Mouse (Mus musculus) brown adipose tissue, adult 24 weeks (tissue): ENCODE measurements around the gene Fam102b. TPM values are rescaled to one million over a fixed set of nuclear protein-coding genes. Genes with fewer than 3 reads are reported as not detected.

Experiments used
- H3K27ac ChIP-seq: fragments of 200-500 bp; replicated peaks from 2 replicates; pipeline ENCODE4 v1.5.1; 2012; ENCODE audit warnings: low read depth, mild to moderate bottlenecking, low read length
- H3K4me1 ChIP-seq: fragments of 200-500 bp; 2 replicates; pipeline ENCODE4 v1.6.1; 2012; ENCODE audit warnings: low read length, mixed read lengths; ENCODE audit not compliant: control insufficient read depth, insufficient read depth, insufficient read length
- H3K4me3 ChIP-seq: fragments of 200-500 bp; 2 replicates; pipeline ENCODE4 v1.5.1; 2012; ENCODE audit warnings: low read depth, mild to moderate bottlenecking, low read length, moderate library complexity; ENCODE audit not compliant: insufficient read depth
- polyA plus RNA-seq: library from polyadenylated mRNA; stranded (reverse); fragments of >200 nt; gene quantifications from 2 replicates; pipeline ENCODE4 v1.2.4, GENCODE M21; 2012; ENCODE audit not compliant: missing spikeins, insufficient read depth, insufficient read length

Fam102b gene
- polyA plus RNA-seq = 10.2 and 11.2 TPM in 2 replicates

GRCm38 (mm10) chr3:109027515-109027987 lies at the start of gene Fam102b:
Fam102b (minus strand) TSS chr3:109027607.
- H3K27ac ChIP-seq = peak within 1 kb of the TSS; percentile 56
- peak within 1 kb of the TSS; percentile 74 for H3K4me3 ChIP-seq

DNA sequence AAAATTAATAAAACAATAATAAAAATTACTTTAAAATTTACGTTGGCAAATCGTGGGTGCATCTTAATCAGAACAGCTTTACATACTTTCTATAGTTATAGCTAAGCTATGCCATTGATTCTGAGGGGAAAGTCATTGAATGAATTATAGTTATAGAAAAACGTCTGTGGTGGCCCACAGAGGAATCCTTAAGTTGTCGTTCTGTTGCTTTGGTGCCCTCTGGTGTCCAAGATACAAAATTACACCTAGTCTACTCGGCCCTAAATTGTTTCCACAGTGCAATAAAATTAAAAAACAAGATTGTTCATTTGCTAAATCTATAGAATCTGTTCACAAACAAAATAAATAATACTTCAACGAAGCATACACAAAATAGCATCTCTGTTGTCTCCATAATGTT lies 35.6 kb upstream of the Fam102b start:
- Histone ChIP-seq H3K4me3 (no peak overlapping the region), H3K27ac (no peak overlapping the region), H3K4me1 (no peaks in the 10 kb centered on the region)

More at GRCm38 (mm10) chr3:109027515-109027987, at the start of gene Fam102b:
- peaks cover 31% of the 10 kb centered on the region for H3K4me1 ChIP-seq

GRCm38 (mm10) chr3:109062391-109062790 lies 35.0 kb upstream of the Fam102b start:
- no peak overlapping the region for H3K4me3 ChIP-seq
- no peaks in the 10 kb centered on the region for H3K4me1 ChIP-seq

DNA sequence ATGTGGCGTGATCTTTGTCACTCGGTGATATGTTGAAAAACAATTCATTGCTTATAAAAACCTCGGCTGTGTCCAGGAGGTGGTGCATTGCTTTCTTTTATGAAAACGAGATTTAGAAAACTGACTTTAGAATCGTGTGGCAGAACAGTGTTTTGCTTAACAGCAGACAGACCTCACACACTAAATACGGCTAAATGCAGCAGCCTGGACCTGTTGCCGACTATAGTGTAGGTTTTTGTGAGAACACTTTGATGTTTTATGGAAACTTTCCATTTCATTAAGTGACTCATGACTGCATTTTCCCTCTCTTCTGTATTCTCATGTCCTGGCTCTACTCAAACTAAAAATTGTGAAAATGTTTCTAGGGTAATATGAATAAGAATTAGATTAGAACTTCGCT lies 32.5 kb upstream of the Fam102b start:
- Histone ChIP-seq H3K4me3 (no peak overlapping the region), H3K27ac (no peak overlapping the region)

More at GRCm38 (mm10) chr3:109062391-109062790, 35.0 kb upstream of the Fam102b start:
- H3K27ac ChIP-seq = no peak overlapping the region

GRCm38 (mm10) chr3:109051946-109052331 lies 24.5 kb upstream of the Fam102b start:
- no peak overlapping the region for H3K27ac ChIP-seq
- peaks cover 15% of the 10 kb centered on the region for H3K4me1 ChIP-seq
- H3K4me3 ChIP-seq = no peak overlapping the region

More for the DNA sequence above, 32.5 kb upstream of the Fam102b start:
- no peaks in the 10 kb centered on the region for H3K4me1 ChIP-seq

DNA sequence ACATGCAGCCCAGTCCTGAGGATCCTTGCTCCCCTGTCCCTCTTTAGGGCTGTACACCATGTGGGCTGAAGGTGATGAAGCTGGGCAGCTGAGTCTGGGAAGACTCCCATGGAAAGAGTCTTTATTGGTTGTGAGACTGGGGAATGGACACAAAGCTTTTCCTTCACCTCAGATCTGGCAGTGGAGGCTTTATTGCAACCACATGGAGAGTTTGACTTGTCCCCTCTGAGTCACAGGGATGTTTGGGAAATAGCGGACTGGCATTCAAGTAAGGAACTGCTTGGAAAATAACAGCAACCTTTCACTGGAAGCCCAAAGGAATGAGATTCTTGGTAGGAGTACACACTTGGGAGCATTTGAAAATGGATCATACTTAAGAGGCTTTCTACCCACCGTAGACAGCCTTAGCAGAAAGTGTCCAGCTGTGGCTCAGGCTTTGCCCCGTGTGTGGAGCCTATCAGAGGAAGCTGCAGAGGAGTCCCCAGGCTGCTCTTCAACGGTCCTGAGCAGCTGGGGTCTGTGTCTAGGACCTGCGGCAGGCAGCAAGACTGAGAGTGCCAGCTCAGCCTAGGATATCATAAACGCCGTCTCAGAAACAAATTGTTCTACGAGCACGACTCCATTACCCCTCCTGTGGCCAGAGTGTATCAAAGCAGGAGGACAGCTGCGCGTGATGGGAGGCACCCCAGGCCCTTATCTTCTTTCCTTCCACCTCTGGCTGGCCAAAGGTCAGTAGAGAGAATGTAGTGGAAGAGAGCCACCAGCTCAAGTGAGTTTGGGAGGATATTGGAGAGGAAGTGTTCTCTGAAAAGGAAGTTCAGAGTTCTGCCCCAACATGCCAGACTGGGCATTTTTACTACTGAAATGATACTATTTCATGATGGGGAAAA lies 23.9 kb upstream of the Fam102b start:
- Histone ChIP-seq H3K4me3 (no peak overlapping the region), H3K27ac (peak overlapping the region; percentile 19; the same call in 1 of the 2 replicates), H3K4me1 (peaks cover 15% of the 10 kb centered on the region)

- no peak overlapping the region for H3K27ac ChIP-seq
- H3K4me3 ChIP-seq = no peak overlapping the region
- peaks cover 12% of the 10 kb centered on the region for H3K4me1 ChIP-seq
Measured at GRCm38 (mm10) chr3:109047707-109048283, 20.4 kb upstream of the Fam102b start.

- Histone ChIP-seq H3K4me3 (no peak overlapping the region), H3K27ac (no peak overlapping the region), H3K4me1 (peaks cover 7% of the 10 kb centered on the region)
Measured at GRCm38 (mm10) chr3:109046428-109046827, 19.0 kb upstream of the Fam102b start.

DNA sequence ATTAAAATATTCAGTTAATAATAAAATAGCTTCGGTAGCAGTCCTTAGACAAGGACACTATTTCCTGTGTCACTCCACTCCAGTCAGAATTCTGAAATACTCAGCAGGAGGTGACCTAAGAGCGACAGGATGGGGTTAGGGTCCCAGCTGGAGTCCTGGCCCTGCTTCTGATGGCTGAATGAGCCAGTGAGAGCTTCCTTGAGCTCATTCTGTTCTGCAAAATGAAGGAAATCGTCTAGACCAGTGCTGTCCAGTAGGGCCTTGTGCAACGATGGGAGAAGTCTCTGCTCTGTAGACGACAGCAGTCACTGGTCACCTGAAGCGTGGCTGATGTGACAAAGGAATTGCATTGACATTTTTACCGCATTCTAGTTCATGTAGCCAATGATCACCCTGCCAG lies 16.0 kb upstream of the Fam102b start:
- Histone ChIP-seq H3K4me1 (no peaks in the 10 kb centered on the region; the same call in 1 of the 2 replicates), H3K27ac (no peak overlapping the region)

DNA sequence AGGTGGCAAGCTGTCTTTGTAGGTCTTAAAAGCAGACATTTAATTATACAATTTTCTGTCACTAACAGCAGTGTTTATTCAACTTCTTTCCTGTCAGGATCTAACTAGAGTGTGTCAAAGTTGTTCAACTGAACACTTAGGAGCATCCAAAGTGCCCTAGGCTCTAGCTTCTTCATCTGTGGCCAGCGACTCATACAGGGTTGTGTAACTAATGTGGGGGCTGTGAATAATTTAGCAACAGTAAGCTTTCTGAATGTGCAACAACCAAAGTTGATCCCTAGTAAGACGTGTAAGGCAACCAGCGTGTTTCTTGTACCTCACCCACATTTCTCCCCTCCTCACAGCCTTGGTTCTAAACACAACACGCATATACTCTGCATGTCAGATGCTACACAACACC lies 13.5 kb upstream of the Fam102b start:
- Histone ChIP-seq H3K4me1 (no peaks in the 10 kb centered on the region), H3K4me3 (no peak overlapping the region), H3K27ac (no peak overlapping the region)

More for the DNA sequence above, 16.0 kb upstream of the Fam102b start:
- H3K4me3 ChIP-seq = no peak overlapping the region

DNA sequence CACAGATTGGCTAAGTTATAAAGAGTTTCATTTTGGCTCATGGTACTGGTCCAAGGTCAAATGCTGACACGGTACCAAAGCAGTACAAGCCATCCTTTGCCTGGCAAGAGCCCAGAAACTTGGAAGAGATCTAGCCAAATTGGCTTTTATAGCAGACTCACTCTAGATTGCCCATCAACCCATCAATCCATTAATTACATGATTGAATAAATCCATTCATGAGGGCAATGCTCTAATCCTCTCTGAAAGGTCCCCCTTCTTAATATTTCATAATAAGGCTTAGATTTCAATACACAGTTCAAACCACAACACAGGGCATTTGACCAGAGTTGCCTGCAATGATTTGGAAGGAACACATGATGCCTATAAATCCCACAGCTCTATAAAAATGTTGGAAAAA lies 7.0 kb upstream of the Fam102b start:
- H3K27ac ChIP-seq = no peak overlapping the region
- H3K4me3 ChIP-seq = no peak overlapping the region

DNA sequence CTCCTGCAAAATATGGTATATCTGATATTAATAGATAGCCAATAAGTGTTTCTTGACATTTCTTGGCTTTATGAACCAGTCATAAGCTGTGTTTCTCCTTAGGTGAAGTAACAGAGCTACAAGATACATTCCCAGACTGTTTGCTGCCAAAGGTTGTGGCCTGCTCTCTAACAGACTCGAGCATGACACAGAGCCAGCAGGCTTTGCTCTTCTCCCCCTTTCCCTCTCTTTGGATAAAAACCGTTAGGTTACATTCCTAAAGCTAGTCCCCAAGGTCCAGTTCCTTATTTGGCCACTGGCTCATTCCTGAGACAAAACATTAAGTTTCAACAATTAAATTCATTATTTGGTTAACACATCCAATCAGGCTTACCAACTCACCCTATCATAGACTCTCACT lies 4.9 kb upstream of the Fam102b start:
- peaks cover 26% of the 10 kb centered on the region for H3K4me1 ChIP-seq
- H3K27ac ChIP-seq = no peak overlapping the region
- H3K4me3 ChIP-seq = no peak overlapping the region

More for the DNA sequence above, 7.0 kb upstream of the Fam102b start:
- H3K4me1 ChIP-seq = peaks cover 21% of the 10 kb centered on the region

DNA sequence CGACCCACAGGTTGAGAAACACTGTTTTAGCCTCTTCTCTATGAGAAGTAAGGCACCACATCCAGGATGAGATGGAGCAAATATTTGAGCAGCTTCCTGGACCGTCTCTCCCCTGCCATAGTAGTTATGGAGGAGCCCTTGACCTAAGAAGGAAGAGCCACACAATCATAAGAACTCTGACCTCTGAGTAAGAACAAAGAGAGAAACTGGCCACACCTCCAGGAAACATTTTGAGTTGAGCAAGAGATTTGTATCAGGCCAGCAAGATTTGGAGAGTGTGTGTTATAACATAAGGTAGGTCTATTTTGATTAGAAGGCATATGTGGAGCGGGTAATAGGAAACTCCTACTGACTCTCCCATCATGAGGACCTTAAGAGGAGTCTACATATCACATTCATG lies 4.2 kb upstream of the Fam102b start:
- Histone ChIP-seq H3K4me1 (peaks cover 26% of the 10 kb centered on the region), H3K27ac (no peak overlapping the region)

GRCm38 (mm10) chr3:109030817-109031216 lies 3.4 kb upstream of the Fam102b start:
- peak overlapping the region; percentile 25 for H3K27ac ChIP-seq
- H3K4me1 ChIP-seq = peaks cover 26% of the 10 kb centered on the region
- no peak overlapping the region for H3K4me3 ChIP-seq

More for the DNA sequence above, 4.2 kb upstream of the Fam102b start:
- H3K4me3 ChIP-seq = no peak overlapping the region

- H3K4me1 ChIP-seq = peaks cover 26% of the 10 kb centered on the region
- peak overlapping the region; percentile 63 for H3K27ac ChIP-seq
- no peak overlapping the region for H3K4me3 ChIP-seq
Measured at GRCm38 (mm10) chr3:109029661-109030060, 2.3 kb upstream of the Fam102b start.
